Mouse (Mus musculus) CH12.LX (cell line): ENCODE data around the gene Cryzl1. TPM values are rescaled to one million over a fixed set of nuclear protein-coding genes. Genes with fewer than 3 reads are reported as not detected.

Source experiments
- DNase-seq: peaks from one replicate; pipeline ENCODE4 v3.0.0-alpha.2; 2013; ENCODE audit errors: extremely low read depth
- H3K27ac ChIP-seq: 2 replicates; pipeline ENCODE4 v1.5.1; 2012; ENCODE audit warnings: low read depth, mild to moderate bottlenecking, control low read depth, moderate library complexity; ENCODE audit not compliant: insufficient read depth
- H3K27me3 ChIP-seq: replicated peaks from 2 replicates; pipeline ENCODE3; 2012; ENCODE audit warnings: inconsistent platforms
- H3K36me3 ChIP-seq, 2 experiments: replicated peaks in 1 of 2; 2 replicates each; pipeline versions ENCODE3 to v1.6.1; 2012; ENCODE audit warnings: inconsistent platforms in 1 of 2, low read length in 1 of 2, mild to moderate bottlenecking in 1 of 2, mixed read lengths in 1 of 2, moderate library complexity in 1 of 2; ENCODE audit not compliant: control insufficient read depth in 1 of 2, insufficient read depth in 1 of 2
- H3K4me1 ChIP-seq, 2 experiments: 2 replicates each; pipeline ENCODE4 v1.6.1; 2012; ENCODE audit warnings: inconsistent platforms in 1 of 2, moderate library complexity in 1 of 2; ENCODE audit not compliant: insufficient read depth in 2 of 2, control insufficient read depth in 1 of 2
- H3K4me2 ChIP-seq: 2 replicates; pipeline ENCODE4 v1.6.1; 2012; ENCODE audit warnings: low read depth, mild to moderate bottlenecking, control low read depth; ENCODE audit not compliant: poor library complexity, insufficient read depth, severe bottlenecking
- H3K4me3 ChIP-seq, 3 experiments: fragments of 150-350 bp in 1 of 3; sonication (generic) in 1 of 3; replicated peaks in 1 of 3; 2 replicates each; pipeline versions ENCODE3 to v1.5.1; 2011 to 2012; ENCODE audit warnings: low read depth in 2 of 3, low read length in 2 of 3, mild to moderate bottlenecking in 2 of 3, moderate library complexity in 2 of 3, control low read depth in 1 of 3, improper control_type of control experiment in 1 of 3, inconsistent platforms in 1 of 3, mixed read lengths in 1 of 3; ENCODE audit not compliant: poor library complexity in 1 of 3
- H3K79me2 ChIP-seq: replicated peaks from 2 replicates; pipeline ENCODE4 v1.6.1; 2012; ENCODE audit warnings: mild to moderate bottlenecking, moderate library complexity; ENCODE audit not compliant: control insufficient read depth, poor library complexity, insufficient read depth, severe bottlenecking; ENCODE audit errors: extremely low read depth
- H3K9ac ChIP-seq: 2 replicates; pipeline ENCODE4 v1.6.1; 2012; ENCODE audit warnings: low read depth, mild to moderate bottlenecking, control low read depth, moderate library complexity; ENCODE audit not compliant: insufficient read depth
- H3K9me3 ChIP-seq: replicated peaks from 2 replicates; pipeline ENCODE3; 2012; ENCODE audit warnings: low read length, inconsistent platforms, mixed read lengths
- ELF1 ChIP-seq: IDR thresholded peaks from 2 replicates; pipeline ENCODE4 v1.6.1; 2014; ENCODE audit warnings: low read depth, mild to moderate bottlenecking, inconsistent platforms, low read length, improper control_type of control experiment
- GABPA ChIP-seq: IDR thresholded peaks from 2 replicates; pipeline ENCODE4 v1.6.1; 2012; ENCODE audit warnings: low read depth, low read length, improper control_type of control experiment, inconsistent platforms; ENCODE audit not compliant: insufficient replicate concordance
- KAT2A ChIP-seq: IDR thresholded peaks from 2 replicates; pipeline ENCODE4 v1.6.1; 2012; ENCODE audit warnings: low read length, improper control_type of control experiment, inconsistent platforms; ENCODE audit not compliant: insufficient replicate concordance
- MAFK ChIP-seq: IDR thresholded peaks from 2 replicates; pipeline ENCODE4 v1.6.1; 2011; ENCODE audit warnings: low read length, improper control_type of control experiment; ENCODE audit not compliant: insufficient replicate concordance
- MAX ChIP-seq: IDR thresholded peaks from 2 replicates; pipeline ENCODE4 v1.6.1; 2011; ENCODE audit warnings: low read length, improper control_type of control experiment
- MAZ ChIP-seq: IDR thresholded peaks from 2 replicates; pipeline ENCODE4 v1.6.1; 2012; ENCODE audit warnings: low read depth, mild to moderate bottlenecking, inconsistent platforms, low read length, improper control_type of control experiment, moderate library complexity
- MXI1 ChIP-seq: IDR thresholded peaks from 2 replicates; pipeline ENCODE4 v1.6.1; 2011; ENCODE audit warnings: mild to moderate bottlenecking, low read depth, low read length, improper control_type of control experiment
- MYC ChIP-seq: IDR thresholded peaks from 2 replicates; pipeline ENCODE4 v1.6.1; 2011; ENCODE audit warnings: low read depth, mild to moderate bottlenecking, improper control_type of control experiment, low read length
- NRF1 ChIP-seq: IDR thresholded peaks from 2 replicates; pipeline ENCODE4 v1.6.1; 2014; ENCODE audit warnings: low read depth, mild to moderate bottlenecking, inconsistent platforms, low read length, improper control_type of control experiment, moderate library complexity
- TBP ChIP-seq: conservative IDR thresholded peaks from 2 replicates; pipeline ENCODE4 v1.6.1; 2011; ENCODE audit warnings: low read depth, low read length, improper control_type of control experiment
- TCF12 ChIP-seq: IDR thresholded peaks from 2 replicates; pipeline ENCODE4 v1.6.1; 2014; ENCODE audit warnings: low read depth, mild to moderate bottlenecking, inconsistent platforms, low read length, improper control_type of control experiment
- UBTF ChIP-seq: IDR thresholded peaks from 2 replicates; pipeline ENCODE4 v1.6.1; 2012; ENCODE audit warnings: low read depth, mild to moderate bottlenecking, inconsistent platforms, low read length, improper control_type of control experiment, moderate library complexity
- ZKSCAN1 ChIP-seq: IDR thresholded peaks from 2 replicates; pipeline ENCODE4 v1.6.1; 2012; ENCODE audit warnings: low read depth, inconsistent platforms, low read length, improper control_type of control experiment, borderline replicate concordance
- ZMIZ1 ChIP-seq: IDR thresholded peaks from 2 replicates; pipeline ENCODE4 v1.6.1; 2012; ENCODE audit warnings: low read depth, mild to moderate bottlenecking, inconsistent platforms, low read length, improper control_type of control experiment
- dilution Hi-C: fragments of 300-500 bp; cut with MboI; formaldehyde crosslinking; loops from 2 replicates; pipeline ENCODE4 v1.14.3; 2020; ENCODE audit warnings: low sequenced_read_pairs; ENCODE audit not compliant: extremely low pct_unique_long_range_greater_than_20kb, extremely low pct_ligation_motif_present
- in situ Hi-C: fragments of 300-500 bp; cut with MboI; formaldehyde crosslinking; loops from 3 replicates; pipeline ENCODE4 v1.14.3; 2019; ENCODE audit warnings: low sequenced_read_pairs, low pct_ligation_motif_present, low pct_unique_long_range_greater_than_20kb, mixed read lengths
- polyA plus RNA-seq: library from polyadenylated mRNA; unstranded; fragments of >175 nt; gene quantifications from 2 replicates; pipeline ENCODE4 v1.2.1, GENCODE M21; 2012; ENCODE audit warnings: low read depth; ENCODE audit not compliant: insufficient read length
- total RNA-seq, 2 experiments: library from RNA; depleted of rRNA; stranded (reverse); fragments of 300-350 nt in 1 of 2; fragments of >200 nt in 1 of 2; gene quantifications; 2 replicates each; pipeline ENCODE4 v1.2.3; 2012 to 2014

The Cryzl1 gene
- total and polyA plus RNA-seq, 3 experiments: 105 to 115 (median 111) TPM

DNA sequence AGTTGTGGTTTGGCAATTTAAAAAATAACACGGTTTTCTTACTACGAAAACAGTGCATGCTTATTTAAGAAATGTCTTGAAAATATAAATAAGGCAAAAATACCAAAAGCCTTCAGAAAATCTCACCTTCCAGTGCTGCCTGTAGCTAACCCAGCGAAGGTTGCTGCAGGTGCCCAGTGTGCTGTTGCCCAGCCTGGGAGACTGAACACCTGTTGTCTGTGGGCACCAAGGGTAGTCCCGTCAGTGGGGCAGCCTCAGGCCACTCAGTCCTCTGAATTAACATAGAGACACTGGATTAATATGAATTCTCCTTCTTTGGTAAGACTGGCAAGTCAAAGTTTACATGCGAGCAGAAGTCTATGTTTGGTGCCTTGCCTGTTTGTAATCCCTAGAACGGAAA is 9.7 kb upstream of the Cryzl1 start:
- H3K4me1 ChIP-seq: peaks cover 21 to 59% of the 10 kb centered on the region in 2 experiments
- no peaks in the 10 kb centered on the region for H3K9me3 ChIP-seq
- TF ChIP-seq NRF1 (no peak), MAFK (no peak), ZMIZ1 (no peak), ELF1 (no peak), UBTF (no peak), MXI1 (no peak), KAT2A (no peak), MYC (no peak), ZKSCAN1 (no peak), GABPA (no peak)
- H3K4me2 ChIP-seq: no peak overlapping the region
- H3K4me3 ChIP-seq: no peak overlapping the region
- no peak for DNase-seq
- H3K9ac ChIP-seq: no peak overlapping the region
- no peak overlapping the region for H3K27ac ChIP-seq
- peaks cover 43% of the 10 kb centered on the region for H3K79me2 ChIP-seq
- H3K27me3 ChIP-seq: no peaks in the 10 kb centered on the region
- in situ Hi-C loops (no loop called here), dilution Hi-C loops (no loop called here)
- H3K36me3 ChIP-seq: peaks cover 0 to 18% of the 10 kb centered on the region in 2 experiments

DNA sequence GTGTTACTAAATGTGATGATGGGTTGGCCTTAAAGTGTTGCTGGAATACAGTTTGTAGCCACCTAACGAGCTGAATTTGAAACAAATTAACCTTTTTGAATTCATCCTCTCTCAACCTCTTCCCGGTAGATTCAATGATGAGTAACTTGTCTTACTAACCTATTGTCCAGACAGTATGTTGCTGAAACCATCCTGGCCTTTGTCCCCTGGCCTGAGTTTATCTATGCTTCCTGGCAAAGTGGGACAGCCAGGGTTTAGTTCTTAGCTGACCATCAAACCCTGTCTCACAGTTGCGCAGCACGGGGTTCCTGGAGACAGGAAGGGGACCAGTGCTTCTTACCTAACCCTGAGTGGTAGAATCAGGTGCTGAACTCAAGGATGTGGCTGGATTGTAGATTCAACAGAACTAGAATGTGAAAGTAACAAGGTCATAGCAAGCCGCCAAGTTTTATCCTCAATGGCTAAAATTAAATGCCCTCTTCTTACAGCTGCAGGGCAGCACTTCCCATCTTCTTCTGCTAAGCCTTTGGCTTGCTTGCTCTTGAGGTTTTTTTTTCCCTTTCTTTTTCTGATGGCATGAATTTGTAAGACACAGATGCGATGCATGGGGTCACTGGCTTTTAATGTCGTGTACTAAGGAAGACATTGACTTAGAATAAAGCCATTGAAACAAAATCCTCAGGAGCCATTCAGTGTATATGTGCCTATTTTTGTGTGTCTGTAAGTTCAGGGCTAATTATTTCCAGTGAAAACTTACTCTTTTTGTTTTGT is 7.5 kb upstream of the Cryzl1 start:
- dilution Hi-C loops (no loop called here), in situ Hi-C loops (no loop called here)
- DNase-seq: no peak
- H3K27ac ChIP-seq: no peak overlapping the region
- peaks cover 27 to 78% of the 10 kb centered on the region in 2 experiments for H3K4me1 ChIP-seq
- no peak overlapping the region for H3K4me3 ChIP-seq
- peaks cover 0 to 10% of the 10 kb centered on the region in 2 experiments for H3K36me3 ChIP-seq
- peaks cover 59% of the 10 kb centered on the region for H3K79me2 ChIP-seq
- peaks cover 1% of the 10 kb centered on the region for H3K27me3 ChIP-seq
- H3K4me2 ChIP-seq: no peak overlapping the region
- no peaks in the 10 kb centered on the region for H3K9me3 ChIP-seq
- no peak overlapping the region for H3K9ac ChIP-seq
- TF ChIP-seq MAX: no peak
- no peak for TF ChIP-seq TCF12
- TF ChIP-seq MAZ: no peak
- TF ChIP-seq GABPA: no peak
- TF ChIP-seq TBP: no peak
